Mouse (Mus musculus) gastrocnemius, postnatal 25 days (tissue): Measurements from ENCODE around the gene Palm. TPM values are rescaled to one million over a fixed set of nuclear protein-coding genes. Genes with fewer than 3 reads are reported as not detected.

Experiments
- DNase-seq: peaks from one replicate; pipeline ENCODE4 v3.0.0; 2022
- total RNA-seq, 2 experiments: library from RNA; stranded (reverse); gene quantifications; 1 replicate in 1 of 2; 2 replicates in 1 of 2; pipeline ENCODE4 v1.2.3; 2021

The Palm gene
- total RNA-seq, 2 experiments from 2014 or later, result 23.6 to 24.8 TPM

DNA sequence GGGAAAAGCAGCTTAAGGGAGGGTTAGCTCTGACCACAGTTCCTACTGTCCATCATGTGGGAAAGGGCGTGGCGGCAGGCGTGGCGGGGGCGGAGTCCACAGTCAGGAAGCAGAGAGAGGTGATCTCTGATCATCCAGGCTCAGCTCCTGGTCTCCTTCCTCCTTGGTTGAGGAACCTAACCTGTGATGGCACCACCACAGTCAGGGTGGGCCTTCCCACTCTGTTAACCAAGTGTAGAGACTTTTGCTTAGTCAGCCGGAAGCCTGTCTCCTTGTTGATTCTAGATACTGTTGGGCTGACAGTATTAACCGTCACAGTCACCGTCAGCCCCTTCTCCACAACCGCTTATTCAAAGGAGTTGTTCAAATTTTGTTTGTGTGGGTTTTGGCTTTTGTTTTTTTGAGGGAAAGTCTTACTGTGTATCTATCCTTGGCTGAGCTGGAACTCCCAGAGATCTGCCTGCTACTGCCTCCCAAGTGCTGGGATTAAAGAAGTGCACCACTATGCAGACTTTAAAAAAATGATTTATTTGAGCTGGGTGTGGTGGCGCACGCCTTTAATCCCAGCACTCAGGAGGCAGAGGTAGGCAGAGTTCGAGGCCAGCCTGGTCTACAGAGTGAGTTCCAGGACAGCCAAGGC lies 5.0 kb downstream of the Palm start:
- no peak for DNase-seq

DNA sequence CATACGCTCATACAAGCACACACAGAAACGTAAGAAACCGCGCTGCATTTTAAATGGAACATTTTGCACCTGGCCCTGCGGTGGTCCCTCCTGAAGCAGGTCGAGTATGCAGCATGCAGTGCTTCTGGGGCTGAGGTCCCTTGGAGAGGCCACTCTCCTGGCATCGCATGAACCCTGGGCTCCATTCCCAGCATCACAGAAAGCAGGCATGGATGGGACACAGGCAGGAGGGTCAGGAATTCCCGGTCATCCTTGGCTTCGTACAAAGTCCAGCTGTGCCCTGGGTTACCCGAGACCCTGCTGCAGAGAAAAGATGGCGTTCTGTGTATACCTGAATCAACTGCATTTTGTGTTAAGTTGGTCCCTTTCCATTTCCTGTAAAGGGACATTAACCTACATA lies 7.1 kb downstream of the Palm start:
- no peak for DNase-seq

DNA sequence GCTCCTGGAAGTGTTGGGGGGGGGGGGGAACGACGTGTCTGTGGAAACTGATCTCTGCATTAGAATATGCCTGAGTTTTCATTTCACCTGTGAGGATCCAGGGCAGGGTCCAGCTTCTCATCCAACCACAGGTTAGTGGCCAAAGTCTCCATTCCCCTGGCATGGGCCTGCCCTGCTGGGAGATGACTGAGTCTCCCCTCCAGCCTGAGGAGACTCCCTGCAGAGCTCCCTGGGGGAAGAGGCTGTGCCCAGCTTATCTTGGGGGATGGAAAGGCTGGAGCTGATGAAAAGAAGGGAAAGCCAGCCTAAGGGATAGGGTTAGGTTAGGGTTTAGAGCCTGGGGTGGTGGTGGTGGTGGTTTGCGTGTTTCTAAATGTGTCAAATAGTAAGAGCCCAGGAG lies 8.5 kb downstream of the Palm start:
- no peak for DNase-seq

DNA sequence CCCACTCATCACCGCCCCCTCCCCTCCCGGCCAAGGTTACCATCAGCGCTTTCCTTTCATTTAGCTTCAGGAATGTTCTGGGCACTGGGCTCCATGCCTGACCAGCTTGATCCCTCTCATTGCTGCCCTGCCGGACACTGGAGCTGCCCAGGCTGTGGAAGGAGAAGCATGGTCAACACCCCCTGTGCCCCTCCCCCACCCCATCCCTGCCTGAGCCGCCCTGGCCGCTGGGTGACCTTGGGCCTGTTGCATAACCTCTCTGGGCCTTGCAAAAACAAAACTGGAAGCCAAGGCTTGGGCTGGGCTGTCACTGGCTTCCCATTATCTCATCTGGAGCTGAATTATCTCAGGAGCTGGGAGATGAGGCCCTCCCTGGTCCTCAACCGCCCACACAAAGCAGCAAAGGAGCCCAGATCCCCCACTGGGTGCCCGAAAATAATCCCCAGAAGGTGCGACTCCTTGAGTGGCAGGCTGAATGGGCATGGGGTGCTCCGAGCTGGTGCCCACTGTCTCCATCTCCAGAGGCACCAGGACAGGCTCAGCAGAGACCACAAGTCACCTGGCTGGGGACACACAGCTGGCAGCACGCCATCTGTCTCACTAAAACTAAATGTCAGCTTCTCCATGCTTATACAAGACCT lies 9.1 kb downstream of the Palm start:
- peak; percentile 76 for DNase-seq

DNA sequence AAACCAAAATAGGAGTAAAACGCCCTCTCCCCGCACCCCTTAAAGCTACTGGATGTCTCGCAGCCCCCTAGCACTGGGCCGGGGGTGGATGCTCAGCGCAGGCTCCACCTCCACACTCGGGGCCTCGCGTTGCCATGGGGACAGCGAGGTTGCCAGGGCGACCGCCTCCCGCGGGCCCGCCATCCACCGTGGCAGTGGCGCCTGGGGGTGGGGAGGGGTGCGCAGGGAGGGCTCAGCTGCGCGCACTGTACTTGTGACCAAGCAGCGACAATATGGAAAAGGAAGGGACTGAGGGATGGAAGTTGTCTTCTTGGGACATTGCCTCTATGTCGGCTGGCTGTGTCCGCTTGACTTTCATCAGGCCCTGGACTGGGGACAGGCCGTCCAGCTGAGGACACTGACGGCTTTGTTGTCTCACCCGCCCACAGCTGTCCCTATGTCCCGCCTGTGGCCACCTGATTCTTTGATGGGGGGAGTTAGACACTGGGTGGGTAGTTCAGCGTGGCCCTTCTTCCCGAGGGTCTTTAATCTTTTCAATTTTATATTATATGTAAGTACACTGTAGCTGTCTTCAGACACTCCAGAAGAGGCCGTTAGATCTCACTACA lies 10.4 kb downstream of the Palm start:
- DNase-seq, result no peak

DNA sequence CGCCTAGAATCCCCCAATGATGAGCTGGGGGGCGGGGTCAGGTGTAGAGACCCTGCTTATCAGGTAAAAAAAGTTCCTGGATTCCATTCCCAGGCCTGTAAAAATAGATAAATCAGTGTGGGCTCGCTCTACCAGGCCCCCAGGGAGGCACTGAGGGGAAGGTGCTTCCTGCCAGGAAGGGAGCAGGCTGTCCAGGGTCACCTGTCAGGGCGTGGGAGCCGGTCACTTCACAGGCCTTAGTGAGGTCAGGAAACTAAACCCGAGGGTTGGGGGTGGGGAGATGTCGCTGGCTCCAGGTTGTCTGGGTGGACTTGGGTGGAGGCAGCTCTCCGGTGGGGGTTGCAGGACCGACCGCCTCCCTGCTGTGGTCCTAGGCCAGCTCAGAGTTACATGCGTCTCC lies 12.3 kb downstream of the Palm start:
- DNase-seq, result peak; percentile 49

DNA sequence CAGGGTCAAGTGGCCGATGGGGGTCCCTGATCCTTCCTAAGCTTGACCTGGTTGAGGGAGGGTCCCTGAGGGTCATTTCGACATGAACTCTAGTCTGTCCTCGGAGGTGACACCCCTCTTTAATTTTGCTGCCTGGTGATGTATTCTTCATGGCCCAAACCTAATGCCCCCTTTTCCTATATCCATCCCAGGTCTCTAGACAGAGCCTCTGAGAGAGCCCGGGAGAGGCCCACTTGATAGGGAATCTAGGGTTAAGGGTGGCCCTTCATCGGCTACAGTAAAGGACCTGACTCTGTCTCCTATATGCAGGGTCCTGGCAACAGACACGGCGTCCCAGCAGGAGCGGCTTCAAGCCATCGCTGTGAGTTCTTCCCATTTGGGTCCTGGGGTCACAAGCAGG lies 13.0 kb downstream of the Palm start:
- DNase-seq, result no peak

DNA sequence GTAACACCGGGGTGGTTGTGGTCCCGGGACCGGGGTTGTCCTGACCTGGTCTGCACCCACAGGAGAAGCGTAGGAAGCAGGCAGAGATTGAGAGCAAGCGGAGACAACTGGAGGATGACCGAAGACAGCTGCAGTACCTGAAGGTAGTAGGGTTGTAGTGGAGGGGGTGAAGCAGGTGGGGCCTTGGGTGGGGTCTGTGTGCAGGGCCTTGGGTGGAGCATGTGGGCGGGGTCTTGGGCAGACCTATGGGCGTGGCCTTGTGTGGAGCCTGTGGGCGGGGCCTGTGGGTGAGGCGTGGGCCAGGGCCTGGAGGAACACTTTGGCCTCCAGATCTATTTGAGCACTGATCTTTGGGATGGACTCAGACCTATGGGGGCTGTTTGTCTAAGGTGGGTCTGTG lies 13.6 kb downstream of the Palm start:
- no peak for DNase-seq

DNA sequence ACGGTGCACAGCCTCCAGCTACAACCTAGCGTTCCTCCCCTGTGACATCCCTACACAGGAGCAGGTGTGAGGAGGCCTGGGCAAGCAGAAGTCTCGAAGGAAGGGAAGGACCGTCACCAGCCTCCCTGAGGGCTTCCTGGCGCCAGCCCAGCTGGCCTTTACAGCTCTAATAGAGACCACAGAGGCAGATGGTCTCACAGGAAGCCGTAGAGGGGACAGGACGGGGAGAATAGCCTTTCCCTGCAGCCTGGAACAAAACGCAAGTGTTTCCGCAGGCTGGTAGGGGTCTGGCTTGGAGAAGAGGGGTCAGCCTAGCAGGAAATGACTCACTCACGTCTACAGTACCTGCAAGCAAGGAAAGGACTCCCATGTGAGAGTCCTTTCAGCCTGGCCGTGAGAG lies 14.5 kb downstream of the Palm start:
- peak; percentile 51 for DNase-seq

DNA sequence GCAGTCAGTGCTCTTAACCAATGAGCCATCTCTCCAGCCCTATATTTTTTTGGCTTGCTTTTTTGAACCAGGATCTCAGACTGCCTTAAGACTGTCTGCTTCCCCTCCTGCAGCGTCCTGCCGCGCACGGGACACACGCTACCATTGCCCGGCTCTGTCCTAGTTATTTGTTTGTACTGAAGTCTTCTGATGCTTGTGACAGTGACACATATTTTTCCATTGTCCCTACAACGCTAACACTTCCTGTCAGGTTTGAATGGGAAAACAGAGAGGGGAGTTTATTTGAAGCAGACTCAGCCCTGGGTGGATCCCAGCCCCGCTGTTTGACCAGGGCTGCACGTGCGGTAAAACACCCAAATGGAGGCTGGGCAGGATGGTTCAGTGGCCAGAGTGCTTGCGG lies 15.4 kb downstream of the Palm start:
- no peak for DNase-seq

DNA sequence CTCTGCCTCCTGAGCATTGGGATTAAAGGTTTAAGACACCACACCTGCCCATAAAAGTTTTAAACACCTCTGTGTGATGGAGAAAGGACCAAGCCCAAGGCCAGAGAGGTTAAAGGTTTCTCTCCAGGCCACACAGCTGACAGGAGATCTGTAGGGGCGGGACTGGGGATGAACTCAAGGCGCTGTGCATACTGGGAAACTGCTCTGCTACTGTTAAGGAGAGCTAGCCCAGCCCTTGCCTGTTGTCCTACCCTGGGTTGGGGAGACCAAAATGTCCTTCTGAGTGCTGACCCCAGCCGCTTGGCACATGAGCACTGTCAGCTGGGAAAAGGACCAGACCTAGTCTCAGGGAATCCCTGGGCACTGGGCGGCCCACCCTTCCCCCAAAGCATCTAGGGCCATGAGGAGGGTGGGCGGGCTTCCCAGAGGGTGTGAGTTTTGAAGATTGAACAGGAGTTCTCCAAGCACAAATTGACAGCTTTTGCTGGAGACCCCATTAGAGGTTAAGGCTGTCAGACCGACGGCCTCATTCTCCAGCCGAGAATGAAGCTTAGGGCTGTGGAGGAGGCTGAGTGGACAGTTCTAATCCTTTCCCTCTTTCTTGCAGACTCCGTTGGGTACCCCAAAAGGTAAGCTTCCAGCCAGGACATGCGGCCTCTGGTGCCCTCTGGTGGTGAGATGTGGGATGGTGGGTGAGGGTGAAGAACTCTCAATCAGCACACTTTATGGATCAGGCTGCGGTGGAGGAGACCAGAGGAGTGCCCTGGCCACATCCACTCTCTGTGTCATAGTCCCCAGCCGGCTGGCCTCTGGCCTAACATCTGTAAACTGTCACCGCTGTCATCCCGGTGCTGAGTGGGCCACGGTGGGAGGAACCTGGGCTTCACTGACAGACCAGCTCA lies 18.6 kb downstream of the Palm start:
- DNase-seq, result peak; percentile 67

DNA sequence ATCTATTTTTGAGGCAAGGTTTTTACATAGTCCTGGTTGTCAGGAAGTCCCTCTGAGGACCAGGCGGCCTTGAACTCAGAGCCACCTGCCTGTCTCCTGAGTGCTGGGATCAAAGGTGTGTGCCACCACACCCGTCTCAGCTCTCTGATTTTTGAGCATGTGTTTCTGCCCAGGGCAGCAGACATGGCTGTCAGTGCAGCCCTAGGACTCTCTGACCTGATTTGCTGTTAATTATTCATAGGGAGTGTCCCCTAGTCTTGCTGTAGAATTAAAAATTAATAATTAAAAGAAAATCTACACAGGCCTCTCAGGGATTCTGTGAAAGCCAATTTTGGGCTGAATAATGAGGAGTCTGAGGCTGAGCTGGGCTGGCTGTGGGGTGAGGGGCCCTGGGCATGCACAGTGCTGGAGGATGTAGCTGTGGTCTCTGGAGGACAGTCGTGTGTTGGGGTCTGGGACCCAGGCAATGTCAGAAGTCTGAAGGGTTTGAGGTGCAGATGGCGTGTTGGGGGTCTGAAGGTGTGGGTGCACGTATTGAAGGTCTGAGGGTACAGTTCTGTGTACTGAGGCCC lies 21.0 kb downstream of the Palm start:
- DNase-seq, result no peak

DNA sequence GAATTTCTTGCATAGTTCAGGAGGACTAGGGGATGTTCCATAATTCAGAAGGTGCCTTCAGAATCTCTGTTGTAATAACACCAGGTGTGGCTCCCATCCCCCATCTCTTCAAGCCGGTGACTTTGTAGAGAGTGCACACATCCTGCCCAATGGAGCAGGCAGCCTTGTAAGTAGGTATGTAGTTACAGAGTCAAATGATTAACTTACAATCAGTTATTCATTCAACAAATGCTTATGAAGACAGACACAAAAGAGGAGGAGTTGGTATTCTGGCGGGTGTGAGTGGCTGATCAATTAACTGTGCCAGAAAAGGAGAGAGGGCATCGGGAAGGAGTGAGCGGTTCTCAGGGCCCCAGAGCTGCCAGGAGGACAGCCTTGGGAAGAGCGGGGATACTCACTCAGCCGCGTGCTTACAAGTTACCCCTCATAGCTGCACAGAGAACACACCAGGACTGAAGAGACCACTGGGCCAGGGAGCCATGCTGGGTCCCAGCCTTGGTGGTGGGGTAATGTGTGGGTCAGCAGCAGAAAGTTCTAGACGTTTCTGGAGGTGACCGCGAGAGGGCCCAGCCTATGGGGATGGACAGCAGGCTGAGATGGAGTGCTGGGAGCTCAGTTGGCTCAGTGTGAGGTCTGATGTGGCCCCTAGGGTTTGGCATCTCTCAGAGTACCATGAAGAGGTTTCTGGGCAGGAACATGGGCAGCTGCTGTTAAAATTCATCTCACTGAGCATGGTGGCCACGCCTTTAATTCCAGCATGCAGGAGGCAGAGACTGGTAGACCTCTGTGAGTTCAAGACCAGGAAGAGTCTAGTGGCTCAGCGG lies 22.5 kb downstream of the Palm start:
- DNase-seq, result no peak

DNA sequence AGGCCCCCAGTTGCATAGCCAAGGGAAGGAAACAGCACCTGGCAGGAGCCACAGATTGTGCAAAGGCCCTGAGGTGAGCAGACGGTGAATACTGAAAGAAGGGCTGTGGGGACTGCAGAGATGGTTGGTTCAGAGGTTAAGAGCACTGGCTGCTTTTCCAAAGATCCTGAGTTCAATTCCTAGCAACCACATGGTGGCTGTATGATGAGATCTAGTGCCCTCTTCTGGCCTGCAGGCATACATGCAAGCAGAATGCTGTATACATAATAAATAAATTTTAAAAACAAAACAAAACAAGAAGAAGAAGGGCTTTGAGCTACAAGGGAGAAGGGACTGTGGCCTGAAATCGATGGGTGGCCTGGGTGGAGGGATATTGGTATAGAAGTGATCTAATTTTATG lies 23.7 kb downstream of the Palm start:
- DNase-seq, result no peak

DNA sequence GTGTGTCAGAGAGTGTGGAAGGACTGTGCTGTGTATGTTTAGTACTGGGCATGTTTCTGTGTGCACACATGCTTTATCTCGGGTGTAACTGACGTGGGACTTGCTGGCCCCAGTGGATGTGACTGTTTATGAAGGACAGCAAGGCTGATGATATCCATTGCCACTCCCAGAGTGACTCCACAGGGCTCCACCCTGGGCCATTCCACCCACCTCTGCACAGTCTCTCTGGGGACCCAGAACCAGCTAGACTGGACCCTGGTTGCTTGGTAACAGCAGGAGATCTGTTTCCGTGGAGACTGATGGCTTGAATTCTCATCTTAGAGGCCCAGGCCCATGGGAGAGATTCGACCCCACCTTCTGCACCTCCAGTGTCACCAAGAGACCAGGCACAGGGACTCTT lies 24.9 kb downstream of the Palm start:
- no peak for DNase-seq

DNA sequence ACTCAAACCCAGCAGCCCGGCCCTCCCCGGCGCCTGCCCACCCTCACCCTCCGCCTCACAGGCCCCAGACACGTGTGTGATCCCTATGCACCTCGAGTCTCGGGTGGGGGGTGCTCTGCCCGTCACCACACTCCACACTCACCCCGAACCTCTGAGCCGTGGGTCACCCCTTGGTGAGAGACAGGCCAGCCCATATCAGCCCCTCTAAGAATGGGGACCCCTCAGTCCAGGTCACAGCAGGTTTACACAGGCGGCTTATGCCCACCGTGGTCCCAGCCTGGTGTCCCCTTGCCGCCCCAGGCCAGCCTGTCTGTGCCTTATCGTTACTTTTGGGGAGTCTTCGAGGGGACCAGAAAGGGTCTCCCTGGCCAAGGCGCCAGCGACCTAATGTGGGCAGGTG lies 26.2 kb downstream of the Palm start:
- no peak for DNase-seq

DNA sequence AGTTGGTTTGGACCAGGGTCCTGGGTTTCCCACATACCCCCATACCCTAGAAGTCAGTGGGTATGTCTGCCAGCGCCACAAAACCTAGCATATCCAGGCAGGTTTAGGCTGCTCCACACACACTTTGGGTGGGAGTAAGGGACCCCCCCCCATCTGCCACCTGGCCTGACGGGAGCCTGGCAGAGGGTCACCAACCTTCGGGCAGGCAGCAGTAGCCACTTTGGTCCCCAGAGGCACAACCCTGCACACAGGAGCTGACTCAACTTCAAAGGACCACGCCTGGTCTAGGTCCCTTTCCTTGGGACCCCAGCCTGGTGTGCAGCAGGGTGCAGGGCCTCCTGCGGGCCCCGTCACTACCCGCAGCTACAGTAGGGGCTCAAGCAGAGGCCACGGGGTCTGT lies 26.9 kb downstream of the Palm start:
- no peak for DNase-seq

DNA sequence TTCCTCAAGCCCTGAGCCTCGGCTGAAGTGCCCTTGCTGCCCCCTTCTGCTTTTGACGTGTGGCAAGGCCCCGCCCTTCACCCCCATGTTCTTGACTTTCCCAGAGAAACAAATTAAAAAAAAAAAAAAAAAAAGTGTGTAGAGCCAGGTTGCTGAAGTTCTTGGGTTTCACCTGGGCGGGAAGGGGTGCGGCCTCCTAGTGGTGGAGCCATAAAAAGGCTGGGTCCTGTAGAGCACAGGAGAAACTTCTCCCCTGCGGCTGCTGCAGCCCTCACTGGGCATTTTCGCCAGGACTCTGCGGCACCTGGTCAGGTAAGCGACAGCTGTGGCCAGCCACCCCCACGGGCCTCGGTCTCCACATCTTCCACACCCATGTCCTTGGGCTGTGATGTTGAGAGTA lies 27.4 kb downstream of the Palm start, which contains the start of gene Misp:
Misp (plus strand) TSS at position 208 of the 400 bp plus-strand sequence.
- no peak for DNase-seq

DNA sequence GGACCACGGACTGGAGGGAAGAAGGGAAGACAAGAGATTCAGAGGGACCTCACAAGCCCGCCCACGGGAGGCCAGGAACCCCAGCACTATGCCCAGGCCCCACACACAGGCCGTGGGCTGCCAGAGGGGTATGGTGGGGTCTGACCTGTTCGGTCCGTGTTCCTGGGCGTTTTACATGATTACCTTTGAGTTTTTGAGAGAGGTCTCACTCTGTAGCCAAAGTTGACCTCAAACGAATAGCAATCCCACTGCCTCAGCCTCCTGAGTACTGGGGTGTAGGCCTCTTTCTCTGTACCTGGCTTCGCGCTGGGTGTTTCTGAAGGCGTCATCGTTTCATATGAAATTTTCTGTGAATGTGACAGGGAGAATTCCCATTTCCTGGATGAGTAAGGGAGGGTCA lies 28.4 kb downstream of the Palm start:
- no peak for DNase-seq

DNA sequence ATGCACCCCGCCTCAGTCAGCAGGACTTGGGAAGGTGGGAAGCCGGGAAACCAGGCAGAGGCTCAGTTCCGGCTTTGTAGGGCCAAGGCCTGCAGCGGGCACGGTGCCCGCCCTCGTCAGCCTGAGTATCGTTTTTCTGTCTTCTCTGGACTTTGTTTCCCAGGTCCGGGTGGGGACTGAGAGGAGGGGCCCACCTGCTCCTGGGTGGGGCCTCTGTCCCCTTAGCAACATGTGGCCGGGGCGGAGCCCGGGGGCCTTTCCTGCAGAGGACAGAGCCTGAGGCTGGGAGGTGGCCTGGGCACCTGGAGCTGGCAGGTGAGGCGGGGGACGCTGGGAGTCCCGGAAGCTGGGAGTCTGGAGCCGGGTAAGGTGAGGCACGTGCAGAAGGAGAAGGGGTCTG lies 29.0 kb downstream of the Palm start:
- DNase-seq, result no peak

DNA sequence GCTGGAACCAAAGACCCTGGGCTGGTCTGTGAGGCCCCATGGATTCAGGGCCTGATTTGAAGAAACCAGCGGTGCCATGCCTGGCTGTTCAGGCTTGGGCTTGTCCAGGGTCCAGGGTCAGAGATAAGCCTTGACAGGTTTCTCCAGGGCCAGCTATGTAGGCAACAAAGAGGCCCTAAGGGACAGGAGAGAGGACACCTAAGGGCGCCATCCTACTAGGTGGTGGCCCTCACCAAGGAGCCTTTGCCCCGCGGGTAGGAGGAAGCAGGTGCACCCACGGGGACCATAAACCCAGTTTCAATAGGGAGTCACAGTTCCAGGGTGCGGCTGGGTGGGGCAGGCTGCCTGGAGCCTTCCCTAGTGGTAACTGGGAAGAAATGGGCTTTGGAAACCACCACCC lies 29.6 kb downstream of the Palm start:
- no peak for DNase-seq

DNA sequence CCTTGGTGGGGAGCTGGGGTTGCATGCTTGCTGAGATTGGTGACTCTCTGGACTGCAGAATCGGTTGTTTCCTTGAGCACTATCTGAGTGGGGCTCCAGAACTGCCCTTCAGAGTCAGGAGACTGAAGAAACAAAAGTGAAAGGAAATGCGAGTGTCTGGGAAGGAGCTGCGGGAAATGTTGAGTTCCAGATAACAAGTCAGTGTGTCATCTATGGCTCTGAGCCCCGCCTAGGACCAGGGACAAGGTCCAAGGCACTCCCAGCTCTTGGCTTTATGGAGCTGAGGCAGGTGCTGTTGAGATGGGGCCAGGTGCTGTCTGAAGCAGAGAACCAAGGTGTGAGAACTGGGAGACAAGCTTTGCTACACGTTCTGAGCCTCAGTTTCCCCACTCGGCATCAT lies 31.0 kb downstream of the Palm start:
- DNase-seq, result no peak
